Mouse (Mus musculus) left cerebral cortex, adult 2 months (tissue): ENCODE results near the gene Dtx3. TPM values are rescaled to one million over a fixed set of nuclear protein-coding genes. Genes with fewer than 3 reads are reported as not detected.
A peak's percentile ranks its signal among the peaks of the same experiment; 100 is the strongest.
"Not testable (repeated sequence)": the region's sequence is repeated elsewhere in the genome, so short reads cannot be mapped to it uniquely, and the experiment has no call there.

Source experiments
- DNase-seq, 2 experiments: peaks; one replicate each; pipeline ENCODE4 v3.0.0; 2021 to 2022; ENCODE audit warnings: low spot score in 2 of 2, mixed read lengths in 1 of 2; ENCODE audit errors: extremely low spot score in 1 of 2
- H3K27ac ChIP-seq: fragments of 200-600 bp; 2 replicates; pipeline ENCODE4 v1.8.1; 2022
- H3K4me3 ChIP-seq: fragments of 200-600 bp; 2 replicates; pipeline ENCODE4 v1.8.1; 2022
- CTCF ChIP-seq: fragments of 200-600 bp; IDR thresholded peaks from 2 replicates; pipeline ENCODE4 v1.8.1; 2022; ENCODE audit warnings: antibody characterized with exemption, mild to moderate bottlenecking, moderate library complexity
- intact Hi-C: fragments of 180-260 bp; cut with DNase I; formaldehyde crosslinking; loops from one replicate; pipeline ENCODE4 v1.15.1; 2025
- total RNA-seq, 2 experiments: library from RNA; stranded (reverse); gene quantifications; 2 replicates each; pipeline ENCODE4 v1.2.3; 2021

Dtx3 gene
- total RNA-seq, 2 experiments from 2014 or later, result 207 to 223 TPM

- DNase-seq, result peak; percentile 67 to 73
- intact Hi-C loops, result no loop called here
- peak overlapping the region; percentile 6 for H3K4me3 ChIP-seq
- no peak overlapping the region for H3K27ac ChIP-seq
- peak; percentile 70 for TF ChIP-seq CTCF
These were observed 24.7 kb downstream of the Dtx3 start for GRCm38 (mm10) chr10:127170837-127171272.

DNA sequence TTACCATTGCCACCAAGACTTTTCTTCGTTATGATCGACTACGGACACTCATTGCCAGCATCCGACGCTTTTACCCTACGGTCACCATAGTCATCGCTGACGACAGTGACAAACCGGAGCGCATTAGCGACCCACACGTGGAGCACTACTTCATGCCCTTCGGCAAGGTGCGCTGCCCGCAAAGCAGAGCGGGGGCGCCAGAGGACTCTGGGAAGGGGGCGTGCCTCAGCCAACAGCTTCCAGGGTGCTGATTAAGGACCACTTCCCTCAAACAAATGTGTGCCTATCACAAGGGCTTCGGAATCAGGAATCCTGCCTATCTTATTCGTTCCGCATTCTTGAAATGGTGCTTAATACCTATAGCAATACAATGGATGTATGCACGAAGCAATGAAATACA is 25.5 kb downstream of the Dtx3 start:
- intact Hi-C loops, result no loop called here
- H3K27ac ChIP-seq, result no peak overlapping the region
- no peak; the same call in none of the 2 replicates for TF ChIP-seq CTCF
- peak; percentile 33 to 40 for DNase-seq
- H3K4me3 ChIP-seq, result no peak overlapping the region

DNA sequence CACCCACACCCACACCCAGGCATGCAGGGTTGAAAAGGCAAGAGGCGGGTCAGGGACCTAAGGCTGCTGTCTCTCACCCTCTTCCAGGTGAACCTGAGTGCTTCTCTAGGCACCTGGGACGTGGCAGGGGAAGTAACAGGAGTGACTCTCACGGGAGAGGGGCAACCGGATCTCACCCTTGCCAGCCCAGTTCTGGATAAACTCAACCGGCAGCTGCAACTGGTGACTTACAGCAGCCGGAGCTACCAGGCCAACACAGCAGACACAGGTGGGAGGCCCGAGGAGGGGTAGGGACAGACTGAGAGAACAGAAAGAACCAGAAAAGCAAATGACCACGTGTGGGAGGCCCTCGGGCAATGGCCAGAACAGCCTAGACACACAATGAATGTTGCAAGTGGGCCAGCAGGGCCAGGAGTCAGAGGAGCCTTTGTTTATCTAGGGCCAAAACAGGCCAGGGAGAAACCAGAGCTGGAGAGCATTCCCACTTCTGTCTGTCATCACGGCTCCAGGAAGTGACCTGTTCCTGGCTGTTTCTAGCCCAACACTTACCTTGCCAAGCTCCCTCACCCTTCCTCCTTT is 27.8 kb downstream of the Dtx3 start:
- intact Hi-C loops, result loop anchor here (2.0 kb wide), 1 partner anchor 23 kb away; the partner anchor contains the start of gene Arhgef25
- peak in 1 of 2 experiments; percentile 26 for DNase-seq
- TF ChIP-seq CTCF, result no peak
- peak overlapping the region; percentile 8; the same call in 1 of the 2 replicates for H3K27ac ChIP-seq
- peak overlapping the region; percentile 62; the same call in 1 of the 2 replicates for H3K4me3 ChIP-seq

DNA sequence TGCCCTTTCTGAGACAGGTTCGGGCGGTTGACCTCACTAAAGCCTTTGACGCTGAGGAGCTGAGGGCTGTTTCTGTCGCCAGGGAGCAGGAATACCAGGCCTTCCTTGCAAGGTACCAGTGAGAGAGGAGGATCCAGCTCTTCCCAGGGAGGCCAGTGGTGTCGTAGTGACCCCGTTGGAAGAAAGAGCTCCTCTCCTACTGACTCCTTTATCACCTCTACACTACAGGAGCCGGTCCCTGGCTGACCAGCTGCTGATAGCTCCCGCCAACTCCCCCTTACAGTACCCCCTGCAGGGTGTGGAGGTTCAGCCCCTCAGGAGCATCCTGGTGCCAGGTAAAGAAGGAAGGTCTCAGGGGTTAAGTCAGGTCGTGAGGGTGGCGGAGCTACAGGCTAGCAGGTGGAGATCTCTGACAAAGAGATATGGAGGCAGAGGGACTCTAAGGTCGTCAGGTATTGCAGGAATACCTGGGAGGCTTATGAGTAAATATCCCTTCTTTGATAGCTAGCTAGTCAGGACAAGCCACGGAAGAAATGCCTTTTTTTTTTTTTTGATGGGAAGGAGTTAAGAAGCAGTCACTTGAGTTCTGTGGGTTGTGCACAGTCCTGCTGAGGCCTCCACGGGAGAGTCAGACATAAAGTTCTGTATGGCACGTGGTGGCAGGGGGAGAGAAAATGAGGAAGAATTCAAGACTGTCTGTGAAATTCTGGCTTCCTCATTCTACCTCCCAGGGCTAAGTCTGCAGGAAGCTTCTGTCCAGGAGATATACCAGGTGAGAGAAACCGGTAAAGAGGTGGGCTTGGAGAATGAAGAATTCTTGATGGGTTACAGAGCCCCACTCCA is 28.5 kb downstream of the Dtx3 start:
- peak overlapping the region; percentile 62 for H3K4me3 ChIP-seq
- TF ChIP-seq CTCF, result no peak
- intact Hi-C loops, result loop anchor here (2.0 kb wide), 1 partner anchor 24 kb away; the partner anchor contains the start of gene Arhgef25
- no peak for DNase-seq
- peak overlapping the region; percentile 95 for H3K27ac ChIP-seq

GRCm38 (mm10) chr10:127166404-127166715 is 29.2 kb downstream of the Dtx3 start:
- intact Hi-C loops, result loop anchor here (2.0 kb wide), 1 partner anchor 24 kb away; the partner anchor contains the start of gene Arhgef25
- no peak for TF ChIP-seq CTCF
- peak overlapping the region; percentile 62 for H3K4me3 ChIP-seq
- peak overlapping the region; percentile 95 for H3K27ac ChIP-seq
- DNase-seq, result no peak

GRCm38 (mm10) chr10:127165654-127166403 is 29.7 kb downstream of the Dtx3 start:
- no peak for DNase-seq
- intact Hi-C loops, result loop anchor here (1.0 to 2.0 kb wide), 2 partner anchors 25 to 43 kb away; partner anchors contain the start of gene Arhgef25

GRCm38 (mm10) chr10:127165354-127165653 is 30.2 kb downstream of the Dtx3 start:
- Histone ChIP-seq H3K27ac (peak overlapping the region; percentile 95), H3K4me3 (peak overlapping the region; percentile 62)
- intact Hi-C loops, result loop anchor here (1.0 kb wide), 1 partner anchor 42 kb away; no protein-coding TSS in a partner anchor
- DNase-seq, result no peak
- TF ChIP-seq CTCF, result no peak

More at GRCm38 (mm10) chr10:127165654-127166403, 29.7 kb downstream of the Dtx3 start:
- peak overlapping the region; percentile 95 for H3K27ac ChIP-seq
- no peak for TF ChIP-seq CTCF
- H3K4me3 ChIP-seq, result peak overlapping the region; percentile 62

- TF ChIP-seq CTCF, result peak; percentile 96
- intact Hi-C loops, result loop anchor here (1.0 kb wide), 1 partner anchor 41 kb away; no protein-coding TSS in a partner anchor
- DNase-seq, result peak; percentile 82 to 84
These were observed 30.7 kb downstream of the Dtx3 start, which contains the start of gene B4galnt1 for GRCm38 (mm10) chr10:127164631-127165353. TSS of gene B4galnt1 (plus strand) at chr10:127165225.

GRCm38 (mm10) chr10:127164190-127164589 is 31.3 kb downstream of the Dtx3 start:
- TF ChIP-seq CTCF, result no peak
- intact Hi-C loops, result no loop called here
- no peak for DNase-seq
- Histone ChIP-seq H3K4me3 (peak overlapping the region; percentile 62), H3K27ac (peak overlapping the region; percentile 95)

More at GRCm38 (mm10) chr10:127164631-127165353, 30.7 kb downstream of the Dtx3 start, which contains the start of gene B4galnt1:
- H3K27ac ChIP-seq, result peak within 1 kb of the TSS; percentile 95
- peak within 1 kb of the TSS; percentile 62 for H3K4me3 ChIP-seq

DNA sequence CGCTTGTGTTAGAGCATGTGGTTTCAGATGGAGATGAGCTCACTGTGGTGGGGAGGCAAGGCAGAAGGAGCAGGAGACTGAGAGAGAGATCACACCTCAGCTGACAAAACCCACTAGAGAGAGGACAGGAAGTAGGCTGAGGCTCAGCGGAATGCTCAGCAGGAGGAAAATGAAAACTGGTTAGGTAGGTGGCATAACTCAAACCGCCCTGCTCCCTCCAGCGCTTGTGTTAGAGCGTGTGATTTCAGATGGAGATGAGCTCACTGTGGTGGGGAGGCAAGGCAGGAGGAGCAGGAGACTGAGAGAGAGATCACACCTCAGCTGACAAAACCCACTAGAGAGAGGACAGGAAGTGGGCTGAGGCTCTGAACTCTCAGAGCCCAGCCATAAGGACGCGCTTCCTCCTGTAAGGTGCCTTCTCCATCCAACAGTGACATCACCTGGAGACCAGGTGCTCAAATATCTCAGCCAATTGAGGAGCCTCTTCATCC is 32.7 kb downstream of the Dtx3 start:
- intact Hi-C loops, H3K4me3 ChIP-seq, DNase-seq: not testable (repeated sequence)
- peak overlapping the region; percentile 95 for H3K27ac ChIP-seq

GRCm38 (mm10) chr10:127160728-127161127 is 34.8 kb downstream of the Dtx3 start:
- Histone ChIP-seq H3K27ac (no peak overlapping the region), H3K4me3 (no peak overlapping the region)
- intact Hi-C loops, result no loop called here
- no peak for TF ChIP-seq CTCF
- DNase-seq, result no peak
